Mouse (Mus musculus) hindbrain, embryonic 13.5 days (tissue): ENCODE measurements around the gene Eno2. TPM values are rescaled to one million over a fixed set of nuclear protein-coding genes. Genes with fewer than 3 reads are reported as not detected.
"Not testable (repeated sequence)": the region's sequence is repeated elsewhere in the genome, so short reads cannot be mapped to it uniquely, and the experiment has no call there.

Source experiments
- ATAC-seq: fragments of 200-750 bp; cut with Nextera tagmentation; 2 replicates; pipeline ENCODE4 v1.8.0; 2017; ENCODE audit warnings: moderate TSS enrichment; ENCODE audit not compliant: low FRiP score
- H3K27ac ChIP-seq: fragments of 300-500 bp; sonication (generic); 2 replicates; pipeline ENCODE4 v1.5.1; 2015; ENCODE audit warnings: inconsistent platforms, mild to moderate bottlenecking, moderate library complexity
- H3K27me3 ChIP-seq: fragments of 300-500 bp; sonication (generic); 2 replicates; pipeline ENCODE4 v1.6.1; 2015; ENCODE audit warnings: mild to moderate bottlenecking, inconsistent platforms
- H3K36me3 ChIP-seq: fragments of 300-500 bp; sonication (generic); 2 replicates; pipeline ENCODE4 v1.6.1; 2015; ENCODE audit warnings: mild to moderate bottlenecking, inconsistent platforms
- H3K4me1 ChIP-seq: fragments of 300-500 bp; sonication (generic); replicated peaks from 2 replicates; pipeline ENCODE4 v1.6.1; 2015; ENCODE audit warnings: inconsistent platforms
- H3K4me2 ChIP-seq: fragments of 300-500 bp; sonication (generic); 2 replicates; pipeline ENCODE4 v1.6.1; 2015; ENCODE audit warnings: inconsistent platforms, mild to moderate bottlenecking, moderate library complexity
- H3K4me3 ChIP-seq: fragments of 300-500 bp; sonication (generic); 2 replicates; pipeline ENCODE4 v1.5.1; 2015; ENCODE audit warnings: mild to moderate bottlenecking, inconsistent platforms
- H3K9ac ChIP-seq: fragments of 300-500 bp; sonication (generic); 2 replicates; pipeline ENCODE4 v1.6.1; 2015; ENCODE audit warnings: mild to moderate bottlenecking, inconsistent platforms
- H3K9me3 ChIP-seq: fragments of 300-500 bp; sonication (generic); 2 replicates; pipeline ENCODE4 v1.6.1; 2016; ENCODE audit warnings: inconsistent platforms
- WGBS: fragments of 180-500 bp; shearing (Covaris S2); methylation state at CpG from one replicate; pipeline ENCODE4 v1.1.7; 2015; 5-methylcytosine and 5-hydroxymethylcytosine counted together
- polyA plus RNA-seq: library from polyadenylated mRNA; unstranded; fragments of >200 nt; fragmentation: Nextera tagmentation; extraction: Ambion mirVana; gene quantifications from 2 replicates; pipeline ENCODE4 v1.2.1, GENCODE M21; 2015

Gene Eno2
- polyA plus RNA-seq, 1 experiment from 2014 or later: 58.7 TPM

GRCm38 (mm10) chr6:124803061-124803460, 33.6 kb upstream of the Eno2 start:
- 72% methylated on average over 3 of the region's 3 CpGs for WGBS
- no peak for ATAC-seq

GRCm38 (mm10) chr6:124802400-124802799, 32.9 kb upstream of the Eno2 start:
- not testable (repeated sequence) for H3K36me3 ChIP-seq, H3K27me3 ChIP-seq, H3K9me3 ChIP-seq, H3K4me2 ChIP-seq, H3K4me3 ChIP-seq, H3K27ac ChIP-seq, ATAC-seq, H3K9ac ChIP-seq
- peaks cover 15% of the 10 kb centered on the region for H3K4me1 ChIP-seq
- WGBS: 12% methylated on average over 7 of the region's 9 CpGs

More at GRCm38 (mm10) chr6:124803061-124803460, 33.6 kb upstream of the Eno2 start:
- no peak overlapping the region for H3K9ac ChIP-seq
- H3K27me3 ChIP-seq: peaks cover 3% of the 10 kb centered on the region; the same call in 1 of the 2 replicates
- no peaks in the 10 kb centered on the region for H3K36me3 ChIP-seq
- peaks cover 17% of the 10 kb centered on the region for H3K4me1 ChIP-seq
- H3K27ac ChIP-seq: no peak overlapping the region
- no peaks in the 10 kb centered on the region for H3K9me3 ChIP-seq
- H3K4me3 ChIP-seq: no peak overlapping the region
- no peak overlapping the region for H3K4me2 ChIP-seq

GRCm38 (mm10) chr6:124796200-124796599, 26.7 kb upstream of the Eno2 start:
- no peaks in the 10 kb centered on the region for H3K9me3 ChIP-seq
- H3K27me3 ChIP-seq: no peaks in the 10 kb centered on the region
- ATAC-seq: no peak
- no peak overlapping the region for H3K9ac ChIP-seq
- H3K36me3 ChIP-seq: no peaks in the 10 kb centered on the region
- no peaks in the 10 kb centered on the region for H3K4me1 ChIP-seq
- 89% methylated on average over 2 of the region's 2 CpGs for WGBS
- H3K4me3 ChIP-seq: no peak overlapping the region
- no peak overlapping the region for H3K27ac ChIP-seq
- H3K4me2 ChIP-seq: no peak overlapping the region

GRCm38 (mm10) chr6:124795781-124796180, 26.3 kb upstream of the Eno2 start:
- Histone ChIP-seq H3K4me2 (no peak overlapping the region), H3K36me3 (no peaks in the 10 kb centered on the region), H3K4me3 (no peak overlapping the region), H3K27ac (no peak overlapping the region), H3K9ac (no peak overlapping the region), H3K4me1 (no peaks in the 10 kb centered on the region), H3K9me3 (no peaks in the 10 kb centered on the region), H3K27me3 (no peaks in the 10 kb centered on the region)
- WGBS: 69% methylated on average over 4 of the region's 4 CpGs
- no peak for ATAC-seq

GRCm38 (mm10) chr6:124791911-124792310, 22.4 kb upstream of the Eno2 start:
- H3K9me3 ChIP-seq: no peaks in the 10 kb centered on the region
- 82% methylated on average over 3 of the region's 3 CpGs for WGBS
- no peak overlapping the region for H3K4me2 ChIP-seq
- no peaks in the 10 kb centered on the region for H3K4me1 ChIP-seq
- no peaks in the 10 kb centered on the region for H3K36me3 ChIP-seq
- no peak for ATAC-seq
- no peak overlapping the region for H3K4me3 ChIP-seq
- no peak overlapping the region for H3K9ac ChIP-seq
- no peak overlapping the region for H3K27ac ChIP-seq
- H3K27me3 ChIP-seq: no peaks in the 10 kb centered on the region

- H3K27me3 ChIP-seq: no peaks in the 10 kb centered on the region
- H3K4me1 ChIP-seq: no peaks in the 10 kb centered on the region
- no peaks in the 10 kb centered on the region for H3K36me3 ChIP-seq
- H3K27ac ChIP-seq: no peak overlapping the region
- H3K9me3 ChIP-seq: no peaks in the 10 kb centered on the region
- no peak for ATAC-seq
- H3K4me3 ChIP-seq: no peak overlapping the region
- no peak overlapping the region for H3K4me2 ChIP-seq
- WGBS: 75% methylated on average over 4 of the region's 4 CpGs
- no peak overlapping the region for H3K9ac ChIP-seq
Observed at GRCm38 (mm10) chr6:124790121-124790520, 20.6 kb upstream of the Eno2 start.

- Histone ChIP-seq H3K36me3 (no peaks in the 10 kb centered on the region), H3K4me2 (no peak overlapping the region), H3K9me3 (no peaks in the 10 kb centered on the region), H3K27ac (no peak overlapping the region), H3K9ac (no peak overlapping the region), H3K4me3 (no peak overlapping the region), H3K27me3 (no peaks in the 10 kb centered on the region), H3K4me1 (no peaks in the 10 kb centered on the region)
- WGBS: 78% methylated on average over 4 of the region's 4 CpGs
- ATAC-seq: no peak
Observed at GRCm38 (mm10) chr6:124789519-124789918, 20.0 kb upstream of the Eno2 start.

- 84% methylated on average over 10 of the region's 10 CpGs for WGBS
- Histone ChIP-seq H3K27me3 (no peaks in the 10 kb centered on the region), H3K4me2 (no peak overlapping the region), H3K4me1 (no peaks in the 10 kb centered on the region), H3K36me3 (no peaks in the 10 kb centered on the region), H3K4me3 (no peak overlapping the region), H3K9me3 (no peaks in the 10 kb centered on the region), H3K9ac (no peak overlapping the region), H3K27ac (no peak overlapping the region)
- no peak for ATAC-seq
Observed at GRCm38 (mm10) chr6:124787722-124788121, 18.2 kb upstream of the Eno2 start.

GRCm38 (mm10) chr6:124786756-124787420, 17.4 kb upstream of the Eno2 start:
- no peak overlapping the region for H3K9ac ChIP-seq
- WGBS: 61% methylated on average over 8 of the region's 8 CpGs
- H3K9me3 ChIP-seq: no peaks in the 10 kb centered on the region
- no peak overlapping the region for H3K27ac ChIP-seq
- H3K36me3 ChIP-seq: no peaks in the 10 kb centered on the region
- H3K27me3 ChIP-seq: no peaks in the 10 kb centered on the region
- peaks cover 2% of the 10 kb centered on the region; the same call in 1 of the 2 replicates for H3K4me1 ChIP-seq
- H3K4me2 ChIP-seq: no peak overlapping the region
- ATAC-seq: no peak
- no peak overlapping the region for H3K4me3 ChIP-seq

GRCm38 (mm10) chr6:124782436-124782835, 13.0 kb upstream of the Eno2 start:
- peak overlapping the region; percentile 13; the same call in 1 of the 2 replicates for H3K4me2 ChIP-seq
- H3K27ac ChIP-seq: no peak overlapping the region
- WGBS: 24% methylated on average over 6 of the region's 6 CpGs
- H3K4me3 ChIP-seq: no peak overlapping the region
- no peak overlapping the region; the same call in 1 of the 2 replicates for H3K9ac ChIP-seq
- peaks cover 19% of the 10 kb centered on the region for H3K4me1 ChIP-seq
- H3K9me3 ChIP-seq: no peaks in the 10 kb centered on the region
- ATAC-seq: no peak
- no peaks in the 10 kb centered on the region for H3K36me3 ChIP-seq
- peaks cover 20% of the 10 kb centered on the region for H3K27me3 ChIP-seq

- Histone ChIP-seq H3K27ac (no peak overlapping the region), H3K4me2 (no peak overlapping the region), H3K27me3 (peaks cover 22% of the 10 kb centered on the region), H3K36me3 (no peaks in the 10 kb centered on the region), H3K9me3 (no peaks in the 10 kb centered on the region), H3K9ac (no peak overlapping the region), H3K4me3 (no peak overlapping the region), H3K4me1 (peaks cover 19% of the 10 kb centered on the region)
- WGBS: 89% methylated on average over 7 of the region's 7 CpGs
- ATAC-seq: no peak
Observed at GRCm38 (mm10) chr6:124780917-124781316, 11.4 kb upstream of the Eno2 start.

- peak overlapping the region; percentile 62 for H3K4me2 ChIP-seq
- H3K36me3 ChIP-seq: no peaks in the 10 kb centered on the region
- H3K4me1 ChIP-seq: peaks cover 19% of the 10 kb centered on the region
- H3K27me3 ChIP-seq: peaks cover 22% of the 10 kb centered on the region
- peak overlapping the region; percentile 38 for H3K4me3 ChIP-seq
- H3K27ac ChIP-seq: no peak overlapping the region
- no peak; the same call in 1 of the 2 replicates for ATAC-seq
- H3K9ac ChIP-seq: peak overlapping the region; percentile 61
- no peaks in the 10 kb centered on the region for H3K9me3 ChIP-seq
- 3% methylated on average over 10 of the region's 10 CpGs for WGBS
Observed at GRCm38 (mm10) chr6:124779984-124780416, 10.5 kb upstream of the Eno2 start.
